Mouse (Mus musculus): ENCODE results near the gene Matn4. TPM values are rescaled to one million over a fixed set of nuclear protein-coding genes. Genes with fewer than 3 reads are reported as not detected.
A peak's percentile ranks its signal among the peaks of the same experiment; 100 is the strongest.

The Matn4 gene
- polyA plus RNA-seq, 2 experiments: 0.44 TPM; not detected in 1

DNA sequence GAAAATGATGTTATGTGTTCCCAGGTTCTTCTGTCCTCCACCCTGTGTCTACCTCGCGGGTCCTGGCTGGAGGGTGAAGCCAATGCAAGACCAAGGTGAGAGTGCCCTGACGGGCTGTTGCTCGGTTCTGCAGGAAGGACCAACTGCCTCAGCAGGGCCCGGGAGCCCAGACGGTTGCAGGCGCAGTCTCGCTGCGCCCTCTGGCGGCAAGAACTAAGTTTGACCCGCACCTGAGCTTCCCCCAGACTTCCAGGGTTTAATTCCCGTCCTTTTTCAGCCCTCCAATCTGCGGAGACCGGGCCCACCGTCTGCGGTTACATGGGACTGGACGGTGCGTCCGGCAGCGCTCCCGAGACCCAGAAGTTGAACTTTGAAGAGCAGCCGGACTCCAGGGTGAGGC is 2.7 kb upstream of the Matn4 start:
- WGBS (ENCODE audit: insufficient replicate concordance): 1% methylated on average over 22 of the region's 22 CpGs
- no peaks in the 10 kb centered on the region for H3K4me1 ChIP-seq (replicated peaks; ENCODE audit: control insufficient read depth in 2 of 2, insufficient read depth in 2 of 2, low read length in 1 of 2)
- H3K4me3 ChIP-seq (ENCODE audit: insufficient read depth in 1 of 2, low read depth in 2 of 2, low read length in 2 of 2): no peak overlapping the region
- H3K9me3 ChIP-seq (ENCODE audit: control insufficient read depth, low read length): no peaks in the 10 kb centered on the region
- no peak overlapping the region for H3K9ac ChIP-seq (replicated peaks)
- no peak overlapping the region for H3K4me2 ChIP-seq (ENCODE audit: low read depth)
- peaks cover 49% of the 10 kb centered on the region for H3K27me3 ChIP-seq (ENCODE audit: control insufficient read depth, insufficient read depth, low read length)
- H3K36me3 ChIP-seq (replicated peaks; ENCODE audit: control insufficient read depth, insufficient read depth, low read depth): no peaks in the 10 kb centered on the region
- DNase-seq (ENCODE audit: low read depth in 3 of 3, low spot score in 3 of 3) (no peak), ATAC-seq (ENCODE audit: insufficient read depth) (no peak)
- peak; percentile 84 for TF ChIP-seq CTCF (IDR thresholded peaks at IDR 0.05; ENCODE audit: low read depth)
- TF ChIP-seq EP300 (IDR thresholded peaks at IDR 0.05; ENCODE audit: low read depth): no peak
- H3K27ac ChIP-seq: no peak overlapping the region

DNA sequence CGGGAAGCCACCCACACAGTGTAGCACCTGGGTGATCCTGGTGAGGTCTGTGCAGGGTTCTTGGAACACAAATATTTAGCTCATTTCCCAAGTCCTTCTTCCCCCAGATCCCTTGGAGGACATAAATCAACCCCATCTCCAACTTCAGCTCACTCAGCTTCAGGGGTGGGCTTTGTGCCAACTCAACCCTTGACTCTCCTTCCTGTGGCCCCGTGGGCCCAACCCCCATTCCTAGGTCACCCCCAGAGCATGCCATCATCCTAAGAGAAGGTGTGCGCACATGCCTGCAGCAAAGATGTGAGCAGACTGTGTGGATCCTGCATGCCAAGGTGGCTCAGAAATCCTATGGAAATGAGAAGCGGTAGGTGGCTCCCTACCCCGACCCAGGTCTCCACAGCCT is 559 bp upstream of the Matn4 start:
- no peak for DNase-seq (ENCODE audit: low read depth in 3 of 3, low spot score in 3 of 3)
- no peak overlapping the region for H3K9ac ChIP-seq (replicated peaks)
- no peak overlapping the region for H3K4me3 ChIP-seq (ENCODE audit: insufficient read depth in 1 of 2, low read depth in 2 of 2, low read length in 2 of 2)

DNA sequence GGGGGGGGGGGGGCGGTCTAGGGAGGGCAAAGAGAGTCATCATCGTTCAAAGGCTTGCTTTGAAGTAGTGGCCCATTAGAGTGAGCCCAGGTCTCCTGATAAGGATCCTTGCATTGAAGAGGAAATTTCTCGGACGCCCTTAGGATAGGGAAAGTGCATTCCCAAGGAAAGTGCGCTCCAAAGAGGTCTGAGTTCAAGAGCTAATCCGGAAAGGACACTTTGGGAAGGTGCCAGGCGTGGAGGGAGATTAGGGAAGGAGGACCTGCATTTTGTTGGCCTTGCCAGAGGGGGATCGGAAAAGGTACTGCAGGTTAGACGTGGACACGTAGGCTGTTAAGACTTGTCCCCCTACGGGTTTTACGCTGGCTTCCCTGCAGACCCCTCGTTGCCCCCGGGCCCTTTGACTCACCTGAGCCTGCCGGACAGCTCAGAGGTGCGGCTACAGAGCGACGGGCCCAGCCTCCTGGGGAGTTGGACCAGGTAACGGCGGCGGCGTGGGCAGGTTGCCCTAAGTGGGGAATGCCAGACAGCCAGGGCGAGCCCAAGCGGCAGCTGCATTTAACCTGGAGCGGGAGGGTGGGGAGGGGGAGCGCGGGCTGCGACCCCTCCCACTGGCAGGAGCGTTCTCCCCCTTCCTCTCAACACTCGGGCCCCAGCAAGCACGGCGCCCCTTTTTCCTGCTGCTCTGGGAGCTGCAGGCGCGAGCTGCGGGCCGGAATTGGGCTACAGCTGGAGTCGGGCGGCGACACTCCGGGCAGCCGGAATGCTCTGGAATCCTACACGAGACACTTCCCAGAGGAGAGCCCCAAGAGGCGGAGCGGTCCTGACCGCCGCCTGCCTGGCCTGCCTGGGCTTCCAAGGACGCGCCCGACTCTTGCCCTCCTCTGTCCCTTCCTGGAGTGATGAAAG is 624 bp downstream of the Matn4 start:
- Histone ChIP-seq H3K27ac (no peak overlapping the region), H3K4me1 (replicated peaks; ENCODE audit: control insufficient read depth in 2 of 2, insufficient read depth in 2 of 2, low read length in 1 of 2) (no peaks in the 10 kb centered on the region), H3K36me3 (replicated peaks; ENCODE audit: control insufficient read depth, insufficient read depth, low read depth) (no peaks in the 10 kb centered on the region), H3K9ac (replicated peaks) (no peak overlapping the region), H3K9me3 (ENCODE audit: control insufficient read depth, low read length) (no peaks in the 10 kb centered on the region), H3K27me3 (ENCODE audit: control insufficient read depth, insufficient read depth, low read length) (peaks cover 76% of the 10 kb centered on the region), H3K4me2 (ENCODE audit: low read depth) (0 out of 2 replicates have a peak overlapping the region, but pooled peaks have one; percentile 3), H3K4me3 (ENCODE audit: insufficient read depth in 1 of 2, low read depth in 2 of 2, low read length in 2 of 2) (no peak overlapping the region)
- TF ChIP-seq CTCF (IDR thresholded peaks at IDR 0.05; ENCODE audit: low read depth) (no peak), EP300 (IDR thresholded peaks at IDR 0.05; ENCODE audit: low read depth) (no peak)
- ATAC-seq (ENCODE audit: insufficient read depth) (no peak), DNase-seq (ENCODE audit: low read depth in 3 of 3, low spot score in 3 of 3) (no peak)
- 2% methylated on average over 49 of the region's 49 CpGs for WGBS (ENCODE audit: insufficient replicate concordance)

More for the DNA sequence above, 559 bp upstream of the Matn4 start:
- H3K4me1 ChIP-seq (replicated peaks; ENCODE audit: control insufficient read depth in 2 of 2, insufficient read depth in 2 of 2, low read length in 1 of 2): no peaks in the 10 kb centered on the region
- H3K27me3 ChIP-seq (ENCODE audit: control insufficient read depth, insufficient read depth, low read length): peaks cover 67% of the 10 kb centered on the region
- H3K36me3 ChIP-seq (replicated peaks; ENCODE audit: control insufficient read depth, insufficient read depth, low read depth): no peaks in the 10 kb centered on the region
- no peak for ATAC-seq (ENCODE audit: insufficient read depth)
- H3K9me3 ChIP-seq (ENCODE audit: control insufficient read depth, low read length): no peaks in the 10 kb centered on the region
- TF ChIP-seq CTCF (IDR thresholded peaks at IDR 0.05; ENCODE audit: low read depth) (no peak), EP300 (IDR thresholded peaks at IDR 0.05; ENCODE audit: low read depth) (no peak)
- 34% methylated on average over 5 of the region's 5 CpGs for WGBS (ENCODE audit: insufficient replicate concordance)
- no peak overlapping the region for H3K27ac ChIP-seq
- H3K4me2 ChIP-seq (ENCODE audit: low read depth): no peak overlapping the region

DNA sequence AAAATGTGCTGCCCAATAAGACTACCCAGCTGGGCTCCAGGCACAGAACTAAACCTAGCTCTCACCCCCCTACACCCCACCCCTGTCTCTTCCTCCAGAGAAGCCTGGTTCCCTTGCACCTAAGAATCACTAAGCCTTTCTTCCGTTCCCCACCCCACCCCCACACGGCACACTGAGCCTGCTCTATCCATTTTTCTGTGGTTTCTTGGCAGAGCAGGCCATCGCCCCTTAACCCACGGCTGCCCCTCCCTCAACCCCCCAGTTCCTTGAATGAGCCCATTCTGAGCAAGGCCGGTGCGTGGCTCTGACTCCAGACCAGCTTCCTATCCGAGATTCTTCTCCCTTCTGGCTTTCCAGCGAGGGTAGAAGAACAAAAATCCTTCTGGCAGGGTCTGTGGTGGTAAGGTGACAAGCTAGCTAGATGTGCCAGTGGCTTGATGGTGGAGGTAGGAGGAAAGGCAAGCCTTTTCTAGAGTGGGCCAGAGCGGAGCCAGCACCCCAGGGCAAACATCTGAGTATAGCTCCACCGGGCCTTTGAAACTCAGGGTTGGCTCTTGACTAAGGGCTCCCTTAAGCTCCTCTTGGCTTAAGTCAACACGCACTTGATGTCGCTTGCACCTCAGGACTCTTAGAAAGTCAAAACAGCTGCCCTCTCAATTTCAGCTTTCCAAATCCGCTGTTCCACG is 1.4 kb downstream of the Matn4 start:
- Histone ChIP-seq H3K4me3 (ENCODE audit: insufficient read depth in 1 of 2, low read depth in 2 of 2, low read length in 2 of 2) (no peak overlapping the region), H3K9ac (replicated peaks) (no peak overlapping the region), H3K36me3 (replicated peaks; ENCODE audit: control insufficient read depth, insufficient read depth, low read depth) (no peaks in the 10 kb centered on the region), H3K9me3 (ENCODE audit: control insufficient read depth, low read length) (no peaks in the 10 kb centered on the region), H3K4me1 (replicated peaks; ENCODE audit: control insufficient read depth in 2 of 2, insufficient read depth in 2 of 2, low read length in 1 of 2) (no peaks in the 10 kb centered on the region), H3K4me2 (ENCODE audit: low read depth) (no peak overlapping the region), H3K27ac (no peak overlapping the region), H3K27me3 (ENCODE audit: control insufficient read depth, insufficient read depth, low read length) (peaks cover 72% of the 10 kb centered on the region)
- WGBS (ENCODE audit: insufficient replicate concordance): 8% methylated on average over 14 of the region's 14 CpGs
- DNase-seq (ENCODE audit: low read depth in 3 of 3, low spot score in 3 of 3): no peak
- no peak for ATAC-seq (ENCODE audit: insufficient read depth)
- TF ChIP-seq CTCF (IDR thresholded peaks at IDR 0.05; ENCODE audit: low read depth) (no peak), EP300 (IDR thresholded peaks at IDR 0.05; ENCODE audit: low read depth) (no peak)

DNA sequence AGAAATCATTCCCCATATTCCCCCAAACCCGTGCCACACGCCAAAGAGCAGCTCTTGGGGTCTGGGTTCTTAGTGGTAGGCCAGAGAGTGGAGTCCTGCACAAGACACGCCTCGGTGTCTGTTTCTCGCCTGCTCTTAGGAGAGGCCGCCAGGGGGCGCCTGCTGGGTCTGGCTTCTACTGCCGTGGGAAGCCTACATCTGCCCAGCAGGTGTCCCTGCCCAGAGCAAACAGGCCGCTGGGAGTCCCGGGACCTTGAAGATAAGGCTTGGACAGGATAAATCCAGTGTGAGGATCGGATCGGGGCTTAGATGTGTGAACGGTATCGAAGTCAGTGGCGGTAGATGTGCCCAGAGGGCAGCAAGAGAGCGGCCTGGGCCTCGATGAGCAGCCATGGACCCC is 2.1 kb downstream of the Matn4 start, which contains the start of gene Rbpjl:
TSS of gene Rbpjl (plus strand) at position 236 of the 400 bp plus-strand sequence.
- Histone ChIP-seq H3K4me1 (replicated peaks; ENCODE audit: control insufficient read depth in 2 of 2, insufficient read depth in 2 of 2, low read length in 1 of 2) (no peaks in the 10 kb centered on the region), H3K4me2 (ENCODE audit: low read depth) (no peak within 1 kb of the TSS), H3K27ac (no peak within 1 kb of the TSS), H3K27me3 (ENCODE audit: control insufficient read depth, insufficient read depth, low read length) (peaks cover 72% of the 10 kb centered on the region), H3K9ac (replicated peaks) (no peak within 1 kb of the TSS), H3K9me3 (ENCODE audit: control insufficient read depth, low read length) (no peaks in the 10 kb centered on the region), H3K4me3 (ENCODE audit: insufficient read depth in 1 of 2, low read depth in 2 of 2, low read length in 2 of 2) (no peak within 1 kb of the TSS), H3K36me3 (replicated peaks; ENCODE audit: control insufficient read depth, insufficient read depth, low read depth) (no peaks in the 10 kb centered on the region)
- WGBS (ENCODE audit: insufficient replicate concordance): 5% methylated on average over 17 of the region's 17 CpGs
- peak; percentile 27 to 31 (median 31) for DNase-seq (ENCODE audit: low read depth in 3 of 3, low spot score in 3 of 3)
- ATAC-seq (ENCODE audit: insufficient read depth): peak; percentile 35; the same call in 1 of the 2 replicates
- TF ChIP-seq CTCF (IDR thresholded peaks at IDR 0.05; ENCODE audit: low read depth): peak; percentile 88
- no peak for TF ChIP-seq EP300 (IDR thresholded peaks at IDR 0.05; ENCODE audit: low read depth)
